8 mouse cellular contexts compared by ENCODE assay signal in the genomic region with DNA sequence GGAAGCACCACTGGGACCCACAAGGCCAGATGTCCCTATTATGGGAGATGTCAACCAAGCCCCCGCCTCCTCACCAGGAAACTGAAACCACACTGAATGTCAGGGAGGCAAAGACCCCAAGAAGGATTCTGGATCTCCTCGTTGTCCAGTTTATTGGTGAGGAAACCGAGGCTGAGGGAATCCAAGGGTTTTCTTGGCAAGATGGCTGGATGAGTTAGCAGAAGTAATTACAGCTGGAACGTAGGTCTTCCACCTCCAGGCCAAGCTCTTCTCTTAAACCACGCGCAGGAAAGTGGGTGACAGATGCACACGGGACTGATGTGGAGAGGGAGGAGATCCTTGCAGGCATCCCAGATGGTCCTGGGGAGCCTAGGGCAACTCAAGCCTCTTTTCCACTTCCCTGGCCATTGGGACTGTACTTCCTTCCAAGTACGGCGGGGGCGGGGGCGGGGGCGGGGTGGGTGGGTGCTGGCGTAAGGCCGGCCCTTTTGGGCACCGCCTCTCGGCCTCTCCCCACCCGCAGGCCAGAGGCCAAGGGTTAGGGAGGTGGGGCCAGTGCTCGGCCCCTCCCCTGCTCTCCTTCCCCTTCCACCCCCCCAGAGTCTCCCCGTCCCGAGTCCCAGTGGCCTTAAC. TPM values are rescaled to one million over a fixed set of nuclear protein-coding genes. Genes with fewer than 3 reads are reported as not detected.
DNase-seq lines count a peak whose midpoint lies in the region; ATAC-seq and TF ChIP-seq lines count a peak whose summit lies in the region.

No protein-coding gene starts in this region.

- 17% methylated on average over 16 of the region's 20 CpGs for WGBS in heart, embryonic 13.5 days
- 22% methylated on average over 10 of the region's 20 CpGs for WGBS in embryonic facial prominence, embryonic 15.5 days
- WGBS in limb, embryonic 14.5 days, result 10% methylated on average over 19 of the region's 20 CpGs
- WGBS in neural tube, embryonic 15.5 days, result 10% methylated on average over 20 of the region's 20 CpGs

- dilution Hi-C loops in CH12.LX (cut with MboI; ENCODE audit: extremely low pct_ligation_motif_present, extremely low pct_unique_long_range_greater_than_20kb, low sequenced_read_pairs), result no loop called here

- no peaks in the 10 kb centered on the region for H3K79me2 ChIP-seq in CH12.LX (replicated peaks; ENCODE audit: control insufficient read depth, extremely low read depth, insufficient read depth, poor library complexity, severe bottlenecking)

- H3K36me3 ChIP-seq in heart, embryonic 13.5 days, result no peaks in the 10 kb centered on the region
- no peaks in the 10 kb centered on the region for H3K36me3 ChIP-seq in CH12.LX (replicated peaks in 1 of 2; ENCODE audit: control insufficient read depth in 1 of 2, insufficient read depth in 1 of 2, low read length in 1 of 2)
- H3K36me3 ChIP-seq in embryonic facial prominence, embryonic 15.5 days, result no peaks in the 10 kb centered on the region
- no peaks in the 10 kb centered on the region for H3K36me3 ChIP-seq in limb, embryonic 14.5 days (ENCODE audit: control insufficient read depth, insufficient read depth, low read length)
- H3K36me3 ChIP-seq in neural tube, embryonic 15.5 days, result no peaks in the 10 kb centered on the region

- H3K9me3 ChIP-seq in heart, embryonic 13.5 days, result no peaks in the 10 kb centered on the region
- no peaks in the 10 kb centered on the region for H3K9me3 ChIP-seq in CH12.LX (replicated peaks; ENCODE audit: low read length)
- H3K9me3 ChIP-seq in embryonic facial prominence, embryonic 15.5 days (replicated peaks), result no peaks in the 10 kb centered on the region
- no peaks in the 10 kb centered on the region for H3K9me3 ChIP-seq in limb, embryonic 14.5 days (ENCODE audit: control insufficient read depth, low read length)
- H3K9me3 ChIP-seq in neural tube, embryonic 15.5 days (replicated peaks), result no peaks in the 10 kb centered on the region

- peaks cover 13% of the 10 kb centered on the region for H3K27me3 ChIP-seq in heart, embryonic 13.5 days (replicated peaks)
- peaks cover 4% of the 10 kb centered on the region for H3K27me3 ChIP-seq in CH12.LX (replicated peaks)
- no peaks in the 10 kb centered on the region for H3K27me3 ChIP-seq in embryonic facial prominence, embryonic 15.5 days
- H3K27me3 ChIP-seq in limb, embryonic 14.5 days (ENCODE audit: control insufficient read depth, insufficient read depth, low read length), result 0 out of 2 replicates have a peak, but pooled peaks cover 4% of the 10 kb centered on the region
- 0 out of 2 replicates have a peak, but pooled peaks cover 3% of the 10 kb centered on the region for H3K27me3 ChIP-seq in neural tube, embryonic 15.5 days (replicated peaks)

- ATAC-seq in heart, embryonic 13.5 days (ENCODE audit: extremely low read depth, insufficient number of reproducible peaks, low FRiP score, low TSS enrichment), result peak; percentile 68
- ATAC-seq in embryonic facial prominence, embryonic 15.5 days (ENCODE audit: insufficient number of reproducible peaks, low FRiP score, low TSS enrichment, low read depth), result peak; percentile 72
- ATAC-seq in limb, embryonic 14.5 days (ENCODE audit: low FRiP score, low read depth), result peak; percentile 64
- no peak for ATAC-seq in neural tube, embryonic 15.5 days (ENCODE audit: low FRiP score)

- TF ChIP-seq CTCF in CH12.LX (conservative IDR thresholded peaks at IDR 0.05 in 1 of 2, IDR thresholded peaks at IDR 0.05 in 1 of 2; ENCODE audit: low read depth in 2 of 2, low read length in 2 of 2), result no peak

- peaks cover 22% of the 10 kb centered on the region for H3K4me1 ChIP-seq in heart, embryonic 13.5 days
- H3K4me1 ChIP-seq in CH12.LX (ENCODE audit: control insufficient read depth in 1 of 2, insufficient read depth in 2 of 2), result peaks cover 10 to 23% of the 10 kb centered on the region in 2 experiments
- peaks cover 45% of the 10 kb centered on the region for H3K4me1 ChIP-seq in embryonic facial prominence, embryonic 15.5 days
- peaks cover 18% of the 10 kb centered on the region for H3K4me1 ChIP-seq in limb, embryonic 14.5 days (ENCODE audit: control insufficient read depth, insufficient read depth, low read length)
- peaks cover 23% of the 10 kb centered on the region for H3K4me1 ChIP-seq in neural tube, embryonic 15.5 days

- in situ Hi-C loops in CH12.LX (cut with MboI; ENCODE audit: low pct_ligation_motif_present, low pct_unique_long_range_greater_than_20kb, low sequenced_read_pairs), result no loop called here

- no peak for TF ChIP-seq EP300 in CH12.LX (IDR thresholded peaks at IDR 0.05; ENCODE audit: low read length)

- H3K4me2 ChIP-seq in heart, embryonic 13.5 days, result peak overlapping the region; percentile 92
- peak overlapping the region; percentile 30 for H3K4me2 ChIP-seq in CH12.LX (ENCODE audit: insufficient read depth, low read depth, poor library complexity, severe bottlenecking)
- peak overlapping the region; percentile 95 for H3K4me2 ChIP-seq in embryonic facial prominence, embryonic 15.5 days (replicated peaks)
- H3K4me2 ChIP-seq in limb, embryonic 14.5 days (replicated peaks; ENCODE audit: low read depth, low read length, severe bottlenecking), result peak overlapping the region; percentile 94
- peak overlapping the region; percentile 96 for H3K4me2 ChIP-seq in neural tube, embryonic 15.5 days

- H3K27ac ChIP-seq in heart, embryonic 13.5 days (replicated peaks), result no peak overlapping the region
- no peak overlapping the region for H3K27ac ChIP-seq in CH12.LX (ENCODE audit: insufficient read depth, low read depth)
- H3K27ac ChIP-seq in embryonic facial prominence, embryonic 15.5 days (replicated peaks), result peak overlapping the region; percentile 66; the same call in 1 of the 2 replicates
- no peak overlapping the region for H3K27ac ChIP-seq in limb, embryonic 14.5 days (replicated peaks; ENCODE audit: low read depth, low read length)
- no peak overlapping the region for H3K27ac ChIP-seq in neural tube, embryonic 15.5 days (replicated peaks)

- no peak for TF ChIP-seq RAD21 in CH12.LX (IDR thresholded peaks at IDR 0.05; ENCODE audit: low read depth, low read length)

- DNase-seq in heart, adult 8-10 months (ENCODE audit: low spot score), result no peak
- DNase-seq in CH12.LX (ENCODE audit: extremely low read depth), result peak; percentile 60
- DNase-seq in limb, embryonic 14.5 days (ENCODE audit: low spot score), result no peak
- DNase-seq in ovary, adult 18-20 months (ENCODE audit: low spot score), result no peak
- no peak for DNase-seq in Muller cell, postnatal 12 days (ENCODE audit: inconsistent ontology term)

- H3K4me3 ChIP-seq in heart, embryonic 13.5 days, result peak overlapping the region; percentile 82
- H3K4me3 ChIP-seq in CH12.LX (replicated peaks in 1 of 3; ENCODE audit: low read depth in 2 of 3, low read length in 2 of 3, poor library complexity in 1 of 3), result peak overlapping the region; percentile 63 to 74 (median 72)
- peak overlapping the region; percentile 77 for H3K4me3 ChIP-seq in embryonic facial prominence, embryonic 15.5 days (replicated peaks)
- H3K4me3 ChIP-seq in limb, embryonic 14.5 days (replicated peaks; ENCODE audit: low read length), result peak overlapping the region; percentile 71
- H3K4me3 ChIP-seq in neural tube, embryonic 15.5 days (replicated peaks), result peak overlapping the region; percentile 79

- TF ChIP-seq POLR2A in CH12.LX (IDR thresholded peaks at IDR 0.05; ENCODE audit: low read depth, low read length), result no peak; the same call in 1 of the 2 replicates
- TF ChIP-seq POLR2A in limb, embryonic 14.5 days (IDR thresholded peaks at IDR 0.05; ENCODE audit: borderline replicate concordance, extremely low read depth, insufficient read depth, insufficient read length), result no peak

- peak overlapping the region; percentile 40; the same call in 1 of the 2 replicates for H3K9ac ChIP-seq in heart, embryonic 13.5 days
- no peak overlapping the region; the same call in 1 of the 2 replicates for H3K9ac ChIP-seq in CH12.LX (ENCODE audit: insufficient read depth, low read depth)
- H3K9ac ChIP-seq in embryonic facial prominence, embryonic 15.5 days, result peak overlapping the region; percentile 63
- no peak overlapping the region for H3K9ac ChIP-seq in limb, embryonic 14.5 days (ENCODE audit: low read depth, low read length, severe bottlenecking)
- H3K9ac ChIP-seq in neural tube, embryonic 15.5 days (replicated peaks), result peak overlapping the region; percentile 75

TF ChIP-seq in CH12.LX, 34 proteins besides CTCF, POLR2A, EP300 and RAD21:
- TF ChIP-seq SIN3A (IDR thresholded peaks at IDR 0.05; ENCODE audit: low read length), result peak; percentile 49; the same call in 1 of the 2 replicates
- TF ChIP-seq POLR2AphosphoS2 (IDR thresholded peaks at IDR 0.05; ENCODE audit: low read depth, low read length), result no peak
- TF ChIP-seq BHLHE40 (IDR thresholded peaks at IDR 0.05; ENCODE audit: low read depth, low read length), result no peak
- no peak for TF ChIP-seq USF1 (IDR thresholded peaks at IDR 0.05; ENCODE audit: low read depth, low read length)

RNA-seq across cellular contexts. Expression of gene Hpcal1, which starts 0.6 kb away (rescaled TPM):
- polyA plus RNA-seq in heart, embryonic 13.5 days (2015; fragmentation: Nextera tagmentation; extraction: Ambion mirVana), result 21.5 and 22.7 TPM in 2 replicates
- 10 to 100 TPM; 13.4 to 17.4 (median 14.6) TPM for total RNA-seq in heart, adult 8-10 months (2022)
- total RNA-seq in CH12.LX (2012; rRNA removed), result 2.4 and 4.9 TPM in 2 replicates
- total RNA-seq in CH12.LX (2014; rRNA removed), result 2.8 and 4.9 TPM in 2 replicates
- polyA plus RNA-seq in CH12.LX (2012; ENCODE audit: insufficient read length, low read depth), result 5.4 and 5.5 TPM in 2 replicates
- 57.2 and 60.5 TPM in 2 replicates for polyA plus RNA-seq in embryonic facial prominence, embryonic 15.5 days (2015; fragmentation: Nextera tagmentation; extraction: Ambion mirVana)
- 55.7 and 65.2 TPM in 2 replicates for polyA plus RNA-seq in limb, embryonic 14.5 days (2012; rRNA removed)
- polyA plus RNA-seq in limb, embryonic 14.5 days (2014; fragmentation: Nextera tagmentation; extraction: Ambion mirVana), result 41.9 and 44.1 TPM in 2 replicates
- polyA plus RNA-seq in neural tube, embryonic 15.5 days (2015; fragmentation: Nextera tagmentation; extraction: Ambion mirVana), result 130 and 133 TPM in 2 replicates

Comparison
In these comparisons a context has a peak if more than half of its experiments do, and no peak if none do; other contexts are left out.
1. H3K4me2 ChIP-seq: peak in every context shown above with its lines; median percentile 96 in neural tube, embryonic 15.5 days; 95 in embryonic facial prominence, embryonic 15.5 days; 94 in limb, embryonic 14.5 days; 92 in heart, embryonic 13.5 days; 30 in CH12.LX.
2. H3K9ac ChIP-seq: peak in heart, embryonic 13.5 days (single experiment), embryonic facial prominence, embryonic 15.5 days (single experiment) and neural tube, embryonic 15.5 days (single experiment); none in CH12.LX (single experiment) and limb, embryonic 14.5 days (single experiment).
3. Peak in every context shown above with its lines, with median percentiles within 50 percentile points of each other: H3K4me3 ChIP-seq.